Mouse (Mus musculus) spleen, adult 18-20 months (tissue): ENCODE results near the gene Slc25a44.

Experiments
- DNase-seq, 2 experiments: peaks; one replicate each; pipeline ENCODE4 v3.0.0; 2022; ENCODE audit warnings: mixed read lengths in 2 of 2

Gene Slc25a44

GRCm38 (mm10) chr3:88365705-88366361 is 59.1 kb downstream of the Slc25a44 start:
- no peak for DNase-seq

GRCm38 (mm10) chr3:88364337-88364736 is 60.6 kb downstream of the Slc25a44 start, which contains the start of gene Paqr6:
TSS of gene Paqr6 (plus strand) at chr3:88364584.
- peak in 1 of 2 experiments; percentile 23 for DNase-seq

GRCm38 (mm10) chr3:88363700-88364099 is 61.2 kb downstream of the Slc25a44 start:
- DNase-seq: no peak

GRCm38 (mm10) chr3:88361612-88362313 is 63.2 kb downstream of the Slc25a44 start:
- DNase-seq: no peak

DNA sequence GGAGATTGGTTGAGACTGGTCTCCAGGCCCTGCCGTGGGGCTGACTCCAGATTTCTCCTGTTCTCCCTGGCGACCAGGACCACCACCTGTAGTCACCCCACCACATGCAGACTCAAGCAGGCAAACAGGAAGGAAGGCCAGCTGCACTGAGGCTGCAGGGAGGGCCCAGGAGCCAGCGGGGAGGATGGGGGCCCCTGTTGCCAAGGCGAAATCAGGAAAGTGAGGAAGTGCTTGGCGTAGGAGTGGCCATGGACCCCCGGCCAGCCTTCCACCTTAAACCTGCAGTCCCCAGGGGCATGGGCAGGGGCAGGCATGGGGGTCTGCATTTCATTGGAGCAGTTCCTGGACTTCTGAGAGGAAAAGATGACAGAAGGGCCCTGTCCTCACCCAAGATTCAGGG is 63.8 kb downstream of the Slc25a44 start:
- no peak for DNase-seq
